ENCODE assay signal across 25 mouse cellular contexts in the genomic region with DNA sequence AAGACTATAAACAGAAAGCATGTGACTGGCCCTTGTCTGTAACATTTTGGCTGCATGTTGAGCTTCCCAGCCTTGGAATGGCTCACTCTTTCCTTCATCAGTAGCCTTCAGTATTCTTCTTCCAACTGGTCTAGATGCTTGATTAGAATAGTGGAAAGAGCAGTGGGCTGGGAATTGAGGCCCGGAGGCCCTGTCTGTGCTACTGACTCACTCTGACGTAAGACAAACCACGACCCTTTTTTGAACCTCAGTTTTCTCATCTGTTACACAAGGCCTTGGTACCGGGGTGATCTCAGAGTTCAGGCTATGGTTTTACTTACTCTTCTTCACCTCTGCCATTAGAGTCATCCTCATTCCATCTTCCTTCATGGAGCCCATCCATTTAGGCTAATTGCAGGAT.
"Had no signal": no experiment of that assay in that cellular context is flagged by ENCODE, and none has a peak within 500 bp of the region (broad histone marks: within the 10 kb centered on the region; RNA-seq: fewer than 3 reads in every experiment).

No protein-coding gene starts in this region.

- H3K36me3 ChIP-seq: heart, embryonic 10.5 days; heart, embryonic 12.5 days; hindbrain, embryonic 10.5 days; hindbrain, embryonic 12.5 days; intestine, embryonic 15.5 days; limb, embryonic 13.5 days; limb, embryonic 15.5 days; liver, embryonic 12.5 days had no signal

- H3K9me3 ChIP-seq: heart, embryonic 10.5 days; heart, embryonic 12.5 days; hindbrain, embryonic 10.5 days; hindbrain, embryonic 12.5 days; intestine, embryonic 15.5 days; limb, embryonic 13.5 days; limb, embryonic 15.5 days; liver, embryonic 12.5 days had no signal

- H3K4me3 ChIP-seq: gastrocnemius, adult 2 months; heart, embryonic 10.5 days; heart, embryonic 12.5 days; hindbrain, embryonic 10.5 days; hindbrain, embryonic 12.5 days; intestine, embryonic 15.5 days; limb, embryonic 13.5 days; limb, embryonic 15.5 days; liver, embryonic 12.5 days had no signal

- H3K27me3 ChIP-seq: heart, embryonic 12.5 days; hindbrain, embryonic 12.5 days; intestine, embryonic 15.5 days; liver, embryonic 12.5 days had no signal

- H3K4me1 ChIP-seq: heart, embryonic 10.5 days; heart, embryonic 12.5 days; hindbrain, embryonic 10.5 days; hindbrain, embryonic 12.5 days; intestine, embryonic 15.5 days; limb, embryonic 13.5 days; limb, embryonic 15.5 days; liver, embryonic 12.5 days had no signal

- H3K4me2 ChIP-seq: heart, embryonic 12.5 days; hindbrain, embryonic 12.5 days; hindbrain, embryonic 14.5 days; intestine, embryonic 15.5 days; limb, embryonic 13.5 days; limb, embryonic 15.5 days; liver, embryonic 12.5 days had no signal

- ATAC-seq: hindbrain, embryonic 16.5 days; inflammation-experienced regulatory T-cells, adult 6 months; intestine, embryonic 15.5 days; intestine, postnatal 0 days; liver, embryonic 12.5 days had no signal

- H3K27ac ChIP-seq: gastrocnemius, adult 2 months; heart, embryonic 10.5 days; hindbrain, embryonic 10.5 days; hindbrain, embryonic 12.5 days; hindbrain, embryonic 14.5 days; intestine, embryonic 15.5 days; limb, embryonic 13.5 days; limb, embryonic 15.5 days; liver, embryonic 12.5 days; liver, embryonic 14.5 days had no signal

- DNase-seq: heart, adult 18-20 months; heart, postnatal 10 days; heart, postnatal 4 days; kidney, adult 18-20 months; kidney, adult 8-10 months; kidney, postnatal 10 days; kidney, postnatal 25 days; kidney, postnatal 4 days; layer of hippocampus, adult 9-11 months; layer of hippocampus, postnatal 36 days; left cerebral cortex, postnatal 4 days had no signal

- H3K9ac ChIP-seq: heart, embryonic 12.5 days; hindbrain, embryonic 12.5 days; hindbrain, embryonic 14.5 days; intestine, embryonic 15.5 days; limb, embryonic 13.5 days; limb, embryonic 15.5 days; liver, embryonic 12.5 days; liver, embryonic 14.5 days had no signal
